Mouse (Mus musculus) B cell, adult (primary cell): Measurements from ENCODE around the gene Wrap73. TPM values are rescaled to one million over a fixed set of nuclear protein-coding genes. Genes with fewer than 3 reads are reported as not detected.

ENCODE experiments used
- total RNA-seq: library from RNA; stranded (reverse); gene quantifications from 4 replicates; pipeline ENCODE4 v1.2.4, GENCODE M21; 2023; ENCODE audit not compliant: inconsistent age

Gene Wrap73
- total RNA-seq = 14.8 to 25.0 TPM (median 18.3 TPM) in 4 replicates

GRCm38 (mm10) chr4:154142211-154143040 lies at the start of gene Wrap73:
Gene Wrap73 (plus strand): TSS chr4:154142372.

GRCm38 (mm10) chr4:154140182-154140212 lies 2.2 kb upstream of the Wrap73 start, which contains the start of gene Trp73:
Gene Trp73 (minus strand): TSS chr4:154140208.

GRCm38 (mm10) chr4:154160538-154161390 lies 18.6 kb downstream of the Wrap73 start, which contains the start of gene Tprgl:
Gene Tprgl (minus strand): TSS chr4:154160666.

GRCm38 (mm10) chr4:154170506-154171150 lies 28.5 kb downstream of the Wrap73 start, which contains the start of gene Megf6:
Gene Megf6 (plus strand): TSS chr4:154170730.

Other genes with a start within 250 kb of the Wrap73 start
- 14.5 to 24.7 TPM (median 21.5 TPM) in 4 replicates for gene A430005L14Rik, start 185.1 kb upstream of the Wrap73 start, total RNA-seq
- gene Dffb, start 167.2 kb upstream of the Wrap73 start, total RNA-seq = 21.7 to 25.0 TPM (median 21.8 TPM) in 4 replicates
- 21.9 to 31.0 TPM (median 22.8 TPM) in 4 replicates for gene Cep104, start 167.2 kb upstream of the Wrap73 start, total RNA-seq
- 67.0 to 79.5 TPM (median 75.2 TPM) in 4 replicates for gene Lrrc47, start 130.6 kb upstream of the Wrap73 start, total RNA-seq
- gene Smim1, start 116.1 kb upstream of the Wrap73 start, total RNA-seq = not detected in 4 replicates
- gene Ccdc27, start 99.7 kb upstream of the Wrap73 start, total RNA-seq = not detected in 4 replicates
- not detected in 4 replicates for gene Trp73, start 2.2 kb upstream of the Wrap73 start, total RNA-seq
- gene Tprgl, start 18.3 kb downstream of the Wrap73 start, total RNA-seq = 113 to 127 TPM (median 116 TPM) in 4 replicates
- not detected in 4 replicates for gene Megf6, start 28.4 kb downstream of the Wrap73 start, total RNA-seq
- gene Arhgef16, start 159.3 kb downstream of the Wrap73 start, total RNA-seq = not detected in 4 replicates
- not detected in 4 replicates for gene B230104I21Rik, start 193.8 kb downstream of the Wrap73 start, total RNA-seq